Mouse (Mus musculus) brain, embryonic 14.5 days (tissue): ENCODE results near the gene 1700020L24Rik. TPM values are rescaled to one million over a fixed set of nuclear protein-coding genes. Genes with fewer than 3 reads are reported as not detected.
A peak's percentile ranks its signal among the peaks of the same experiment; 100 is the strongest.

ENCODE experiments used
- DNase-seq: peaks from one replicate; pipeline ENCODE4 v3.0.0-alpha.2; 2011; ENCODE audit warnings: low read depth
- CTCF ChIP-seq: fragments of 200-500 bp; IDR thresholded peaks from 2 replicates; pipeline ENCODE4 v1.5.1; 2012; ENCODE audit warnings: inconsistent platforms, mild to moderate bottlenecking, moderate library complexity, borderline replicate concordance; ENCODE audit not compliant: insufficient read depth, insufficient read length; ENCODE audit errors: extremely low read depth
- POLR2A ChIP-seq: fragments of 200-500 bp; IDR thresholded peaks from 2 replicates; pipeline ENCODE4 v1.6.1; 2012; ENCODE audit warnings: mild to moderate bottlenecking, inconsistent platforms, borderline replicate concordance; ENCODE audit not compliant: poor library complexity, insufficient read depth, insufficient read length, severe bottlenecking; ENCODE audit errors: extremely low read depth
- polyA plus RNA-seq: library from polyadenylated mRNA; depleted of rRNA; stranded (reverse); fragments of >200 nt; gene quantifications from 2 replicates; pipeline ENCODE4 v1.2.3, GENCODE M21; 2012

1700020L24Rik gene
- polyA plus RNA-seq, 1 experiment: 0.55 TPM

- DNase-seq: peak; percentile 69
- no peak for TF ChIP-seq CTCF
- no peak for TF ChIP-seq POLR2A
Measured at GRCm38 (mm10) chr11:83417080-83417479, 20.4 kb upstream of the 1700020L24Rik start.

GRCm38 (mm10) chr11:83417708-83418107, 19.8 kb upstream of the 1700020L24Rik start:
- DNase-seq: no peak
- TF ChIP-seq POLR2A (no peak), CTCF (no peak)

- peak; percentile 72 for DNase-seq
- TF ChIP-seq CTCF (no peak), POLR2A (no peak)
Measured at GRCm38 (mm10) chr11:83418566-83418965, 18.9 kb upstream of the 1700020L24Rik start.

- DNase-seq: no peak
- TF ChIP-seq CTCF (peak; percentile 52; the same call in 1 of the 2 replicates), POLR2A (no peak)
Measured at GRCm38 (mm10) chr11:83420338-83420737, 17.1 kb upstream of the 1700020L24Rik start.

GRCm38 (mm10) chr11:83421305-83421704, 16.2 kb upstream of the 1700020L24Rik start:
- no peak for TF ChIP-seq POLR2A
- no peak for TF ChIP-seq CTCF
- DNase-seq: peak; percentile 39

- TF ChIP-seq CTCF (peak; percentile 97), POLR2A (no peak)
- peak; percentile 80 for DNase-seq
Measured at GRCm38 (mm10) chr11:83424681-83425080, 12.8 kb upstream of the 1700020L24Rik start.

GRCm38 (mm10) chr11:83426964-83427363, 10.5 kb upstream of the 1700020L24Rik start:
- DNase-seq: no peak
- TF ChIP-seq CTCF (no peak), POLR2A (no peak)

GRCm38 (mm10) chr11:83429355-83429754, 8.1 kb upstream of the 1700020L24Rik start, which contains the start of gene Gas2l2:
TSS of gene Gas2l2 (minus strand) at chr11:83429455.
- TF ChIP-seq CTCF (no peak), POLR2A (no peak)
- DNase-seq: no peak

- no peak for TF ChIP-seq POLR2A
- TF ChIP-seq CTCF: no peak
- no peak for DNase-seq
Measured at GRCm38 (mm10) chr11:83432533-83432932, 4.9 kb upstream of the 1700020L24Rik start.

- TF ChIP-seq CTCF (no peak), POLR2A (no peak)
- DNase-seq: no peak
Measured at GRCm38 (mm10) chr11:83439426-83440060, 2.1 kb downstream of the 1700020L24Rik start.

GRCm38 (mm10) chr11:83440081-83441064, 2.9 kb downstream of the 1700020L24Rik start:
- peak; percentile 33; the same call in 1 of the 2 replicates for TF ChIP-seq POLR2A
- TF ChIP-seq CTCF: peak; percentile 98
- DNase-seq: peak; percentile 95

GRCm38 (mm10) chr11:83441235-83441634, 3.8 kb downstream of the 1700020L24Rik start:
- TF ChIP-seq CTCF: no peak
- no peak for TF ChIP-seq POLR2A
- DNase-seq: no peak
